Mouse (Mus musculus): ENCODE data around the gene Dmrt3. TPM values are rescaled to one million over a fixed set of nuclear protein-coding genes. Genes with fewer than 3 reads are reported as not detected.

The Dmrt3 gene
- polyA plus RNA-seq, 1 experiment from 2014 or later, result 0.77 TPM

- ATAC-seq (ENCODE audit: insufficient read depth, low FRiP score, low read depth), result no peak
- Histone ChIP-seq H3K4me1 (no peaks in the 10 kb centered on the region), H3K4me3 (replicated peaks) (peak overlapping the region; percentile 32), H3K4me2 (peak overlapping the region; percentile 56), H3K27ac (no peak overlapping the region), H3K36me3 (no peaks in the 10 kb centered on the region), H3K9ac (no peak overlapping the region), H3K9me3 (no peaks in the 10 kb centered on the region), H3K27me3 (replicated peaks) (no peaks in the 10 kb centered on the region)
- 13% methylated on average over 22 of the region's 22 CpGs for WGBS
These were observed 25.6 kb downstream of the Dmrt3 start for GRCm38 (mm10) chr19:25635622-25636244.

GRCm38 (mm10) chr19:25638766-25639361 lies 28.8 kb downstream of the Dmrt3 start:
- H3K9ac ChIP-seq, result no peak overlapping the region
- H3K27ac ChIP-seq, result no peak overlapping the region
- no peak for ATAC-seq (ENCODE audit: insufficient read depth, low FRiP score, low read depth)
- no peak overlapping the region for H3K4me2 ChIP-seq
- no peaks in the 10 kb centered on the region for H3K27me3 ChIP-seq (replicated peaks)
- no peak overlapping the region for H3K4me3 ChIP-seq (replicated peaks)
- 69% methylated on average over 11 of the region's 11 CpGs for WGBS
- no peaks in the 10 kb centered on the region for H3K4me1 ChIP-seq
- H3K36me3 ChIP-seq, result no peaks in the 10 kb centered on the region
- H3K9me3 ChIP-seq, result no peaks in the 10 kb centered on the region

GRCm38 (mm10) chr19:25641786-25642185 lies 31.7 kb downstream of the Dmrt3 start:
- Histone ChIP-seq H3K9ac (no peak overlapping the region), H3K4me1 (no peaks in the 10 kb centered on the region), H3K36me3 (no peaks in the 10 kb centered on the region), H3K9me3 (no peaks in the 10 kb centered on the region), H3K4me2 (no peak overlapping the region), H3K27ac (no peak overlapping the region), H3K4me3 (replicated peaks) (no peak overlapping the region), H3K27me3 (replicated peaks) (no peaks in the 10 kb centered on the region)
- 78% methylated on average over 6 of the region's 6 CpGs for WGBS
- no peak for ATAC-seq (ENCODE audit: insufficient read depth, low FRiP score, low read depth)

- Histone ChIP-seq H3K27ac (no peak overlapping the region), H3K36me3 (no peaks in the 10 kb centered on the region), H3K4me3 (replicated peaks) (no peak overlapping the region), H3K4me2 (no peak overlapping the region), H3K9me3 (no peaks in the 10 kb centered on the region), H3K27me3 (replicated peaks) (no peaks in the 10 kb centered on the region), H3K9ac (no peak overlapping the region), H3K4me1 (no peaks in the 10 kb centered on the region)
- ATAC-seq (ENCODE audit: insufficient read depth, low FRiP score, low read depth), result no peak
- WGBS, result 69% methylated on average over 3 of the region's 3 CpGs
These were observed 37.0 kb downstream of the Dmrt3 start for GRCm38 (mm10) chr19:25647136-25647535.

- WGBS, result 57% methylated on average over 4 of the region's 4 CpGs
- no peak overlapping the region for H3K4me2 ChIP-seq
- H3K27me3 ChIP-seq (replicated peaks), result no peaks in the 10 kb centered on the region
- H3K4me3 ChIP-seq (replicated peaks), result no peak overlapping the region
- ATAC-seq (ENCODE audit: insufficient read depth, low FRiP score, low read depth), result no peak
- H3K9ac ChIP-seq, result no peak overlapping the region
- H3K27ac ChIP-seq, result no peak overlapping the region
- H3K9me3 ChIP-seq, result no peaks in the 10 kb centered on the region
- no peaks in the 10 kb centered on the region for H3K36me3 ChIP-seq
- no peaks in the 10 kb centered on the region for H3K4me1 ChIP-seq
These were observed 38.6 kb downstream of the Dmrt3 start for GRCm38 (mm10) chr19:25648701-25649100.

- H3K27me3 ChIP-seq (replicated peaks), result no peaks in the 10 kb centered on the region
These were observed 40.4 kb downstream of the Dmrt3 start for GRCm38 (mm10) chr19:25650474-25650873.

GRCm38 (mm10) chr19:25652560-25652959 lies 42.5 kb downstream of the Dmrt3 start:
- H3K27me3 ChIP-seq (replicated peaks), result no peaks in the 10 kb centered on the region
- no peak overlapping the region for H3K9ac ChIP-seq
- 66% methylated on average over 5 of the region's 5 CpGs for WGBS
- H3K4me1 ChIP-seq, result peaks cover 4% of the 10 kb centered on the region; the same call in 1 of the 2 replicates
- no peak overlapping the region for H3K27ac ChIP-seq
- H3K4me3 ChIP-seq (replicated peaks), result no peak overlapping the region
- ATAC-seq (ENCODE audit: insufficient read depth, low FRiP score, low read depth), result no peak
- no peak overlapping the region for H3K4me2 ChIP-seq
- H3K9me3 ChIP-seq, result no peaks in the 10 kb centered on the region
- H3K36me3 ChIP-seq, result no peaks in the 10 kb centered on the region

More at GRCm38 (mm10) chr19:25650474-25650873, 40.4 kb downstream of the Dmrt3 start:
- 60% methylated on average over 10 of the region's 10 CpGs for WGBS
- ATAC-seq (ENCODE audit: insufficient read depth, low FRiP score, low read depth), result no peak
- no peak overlapping the region for H3K9ac ChIP-seq
- no peaks in the 10 kb centered on the region for H3K36me3 ChIP-seq
- no peak overlapping the region for H3K27ac ChIP-seq
- H3K4me2 ChIP-seq, result no peak overlapping the region
- H3K4me1 ChIP-seq, result peaks cover 4% of the 10 kb centered on the region; the same call in 1 of the 2 replicates
- H3K9me3 ChIP-seq, result no peaks in the 10 kb centered on the region
- H3K4me3 ChIP-seq (replicated peaks), result no peak overlapping the region

- ATAC-seq (ENCODE audit: insufficient read depth, low FRiP score, low read depth), result 0 out of 2 replicates have a peak, but pooled peaks have one; percentile 27
- peaks cover 4% of the 10 kb centered on the region; the same call in 1 of the 2 replicates for H3K4me1 ChIP-seq
- WGBS, result 45% methylated on average over 12 of the region's 12 CpGs
- H3K4me2 ChIP-seq, result no peak overlapping the region
- H3K9me3 ChIP-seq, result no peaks in the 10 kb centered on the region
- no peak overlapping the region for H3K27ac ChIP-seq
- no peak overlapping the region for H3K4me3 ChIP-seq (replicated peaks)
- H3K9ac ChIP-seq, result no peak overlapping the region
- H3K36me3 ChIP-seq, result no peaks in the 10 kb centered on the region
- H3K27me3 ChIP-seq (replicated peaks), result no peaks in the 10 kb centered on the region
These were observed 44.1 kb downstream of the Dmrt3 start for GRCm38 (mm10) chr19:25654034-25654749.

GRCm38 (mm10) chr19:25665486-25666339 lies 55.6 kb downstream of the Dmrt3 start:
- Histone ChIP-seq H3K9ac (no peak overlapping the region), H3K27ac (no peak overlapping the region), H3K9me3 (no peaks in the 10 kb centered on the region), H3K4me3 (replicated peaks) (no peak overlapping the region), H3K4me2 (peak overlapping the region; percentile 33), H3K4me1 (no peaks in the 10 kb centered on the region), H3K36me3 (no peaks in the 10 kb centered on the region), H3K27me3 (replicated peaks) (peaks cover 67% of the 10 kb centered on the region)
- 6% methylated on average over 31 of the region's 31 CpGs for WGBS
- ATAC-seq (ENCODE audit: insufficient read depth, low FRiP score, low read depth), result no peak

GRCm38 (mm10) chr19:25667836-25668235 lies 57.7 kb downstream of the Dmrt3 start:
- Histone ChIP-seq H3K4me3 (replicated peaks) (no peak overlapping the region), H3K4me2 (no peak overlapping the region), H3K36me3 (no peaks in the 10 kb centered on the region), H3K9me3 (no peaks in the 10 kb centered on the region), H3K27ac (no peak overlapping the region), H3K9ac (no peak overlapping the region), H3K4me1 (peaks cover 11% of the 10 kb centered on the region), H3K27me3 (replicated peaks) (peaks cover 86% of the 10 kb centered on the region)
- 27% methylated on average over 4 of the region's 4 CpGs for WGBS
- no peak for ATAC-seq (ENCODE audit: insufficient read depth, low FRiP score, low read depth)

GRCm38 (mm10) chr19:25669593-25670248 lies 59.6 kb downstream of the Dmrt3 start:
- no peak for ATAC-seq (ENCODE audit: insufficient read depth, low FRiP score, low read depth)
- 13% methylated on average over 3 of the region's 3 CpGs for WGBS

More at GRCm38 (mm10) chr19:25669593-25670248, 59.6 kb downstream of the Dmrt3 start:
- Histone ChIP-seq H3K4me2 (no peak overlapping the region), H3K4me1 (peaks cover 24% of the 10 kb centered on the region), H3K4me3 (replicated peaks) (no peak overlapping the region), H3K9me3 (no peaks in the 10 kb centered on the region), H3K27me3 (replicated peaks) (peaks cover 90% of the 10 kb centered on the region), H3K27ac (no peak overlapping the region), H3K9ac (no peak overlapping the region), H3K36me3 (no peaks in the 10 kb centered on the region)

Data from stomach, embryonic 15.5 days (tissue).